Mouse (Mus musculus) small intestine, adult 10 weeks (tissue): ENCODE measurements around the gene Rbm33. TPM values are rescaled to one million over a fixed set of nuclear protein-coding genes. Genes with fewer than 3 reads are reported as not detected.

ENCODE experiments used
- polyA plus RNA-seq: library from polyadenylated mRNA; stranded (reverse); fragments of 350-450 nt; fragmentation: Illumina TruSeq; extraction: RNeasy Lipid Tissue Mini Kit (QIAGEN cat#74804); gene quantifications from one replicate; pipeline ENCODE4 v1.2.3, GENCODE M21; 2014; ENCODE audit warnings: low replicate concordance

Rbm33 gene
- 62.0 TPM for polyA plus RNA-seq

GRCm38 (mm10) chr5:28316722-28317245 lies at the start of gene Rbm33:
Gene Rbm33 (plus strand): TSS chr5:28317121.

GRCm38 (mm10) chr5:28466760-28467306 lies 149.9 kb downstream of the Rbm33 start, which contains the start of gene Shh:
Gene Shh (minus strand): TSS chr5:28467256.

Other genes starting within 250 kb of the Rbm33 start
- gene Insig1, start 245.8 kb upstream of the Rbm33 start, polyA plus RNA-seq: 96.7 TPM
- not detected for gene En2, start 151.4 kb upstream of the Rbm33 start, polyA plus RNA-seq
- gene Cnpy1, start 71.3 kb upstream of the Rbm33 start, polyA plus RNA-seq: 41.0 TPM
- gene Shh, start 150.1 kb downstream of the Rbm33 start, polyA plus RNA-seq: 0.37 TPM